Mouse (Mus musculus) neural tube, embryonic 11.5 days (tissue): ENCODE measurements around the gene Sccpdh. TPM values are rescaled to one million over a fixed set of nuclear protein-coding genes. Genes with fewer than 3 reads are reported as not detected.

Experiments used
- ATAC-seq: fragments of 200-750 bp; cut with Nextera tagmentation; 2 replicates; pipeline ENCODE4 v1.8.0; 2017; ENCODE audit warnings: moderate number of reproducible peaks, mild to moderate bottlenecking, moderate TSS enrichment, moderate library complexity; ENCODE audit not compliant: insufficient read depth, low FRiP score, low TSS enrichment
- DNase-seq: peaks from one replicate; pipeline ENCODE4 v3.0.0-alpha.2; 2015; ENCODE audit warnings: low spot score
- H3K27ac ChIP-seq: fragments of 300-500 bp; sonication (generic); 2 replicates; pipeline ENCODE4 v1.5.1; 2014; ENCODE audit warnings: low read depth, mild to moderate bottlenecking, low read length
- H3K27me3 ChIP-seq: fragments of 300-500 bp; sonication (generic); 2 replicates; pipeline ENCODE4 v1.6.1; 2014; ENCODE audit warnings: mild to moderate bottlenecking, low read length, mixed read lengths; ENCODE audit not compliant: control insufficient read depth, insufficient read depth
- H3K36me3 ChIP-seq: fragments of 300-500 bp; sonication (generic); 2 replicates; pipeline ENCODE4 v1.6.1; 2014; ENCODE audit warnings: mild to moderate bottlenecking, low read length, moderate library complexity, mixed read lengths; ENCODE audit not compliant: control insufficient read depth, insufficient read depth
- H3K4me1 ChIP-seq: fragments of 300-500 bp; sonication (generic); 2 replicates; pipeline ENCODE4 v1.6.1; 2014; ENCODE audit warnings: low read length, mixed read lengths; ENCODE audit not compliant: control insufficient read depth, insufficient read depth
- H3K4me2 ChIP-seq: fragments of 300-500 bp; sonication (generic); 2 replicates; pipeline ENCODE4 v1.6.1; 2014; ENCODE audit warnings: low read depth, mild to moderate bottlenecking, moderate library complexity
- H3K4me3 ChIP-seq: fragments of 300-500 bp; sonication (generic); 2 replicates; pipeline ENCODE4 v1.5.1; 2014; ENCODE audit warnings: low read depth, low read length
- H3K9ac ChIP-seq: fragments of 300-500 bp; sonication (generic); 2 replicates; pipeline ENCODE4 v1.6.1; 2014; ENCODE audit warnings: mild to moderate bottlenecking, low read length
- H3K9me3 ChIP-seq: fragments of 300-500 bp; sonication (generic); 2 replicates; pipeline ENCODE4 v1.6.1; 2016; ENCODE audit warnings: low read length; ENCODE audit not compliant: control insufficient read depth
- WGBS: fragments of 180-500 bp; shearing (Covaris S2); extraction: QIAGEN DNeasy Blood & Tissue Kit; methylation state at CpG from one replicate; pipeline ENCODE4 v1.1.7; 2014; 5-methylcytosine and 5-hydroxymethylcytosine counted together
- polyA plus RNA-seq: library from polyadenylated mRNA; unstranded; fragments of >200 nt; fragmentation: Nextera tagmentation; extraction: Ambion mirVana; gene quantifications from 2 replicates; pipeline ENCODE4 v1.2.1, GENCODE M21; 2014

Gene Sccpdh
- 113 and 114 TPM in 2 replicates for polyA plus RNA-seq

DNA sequence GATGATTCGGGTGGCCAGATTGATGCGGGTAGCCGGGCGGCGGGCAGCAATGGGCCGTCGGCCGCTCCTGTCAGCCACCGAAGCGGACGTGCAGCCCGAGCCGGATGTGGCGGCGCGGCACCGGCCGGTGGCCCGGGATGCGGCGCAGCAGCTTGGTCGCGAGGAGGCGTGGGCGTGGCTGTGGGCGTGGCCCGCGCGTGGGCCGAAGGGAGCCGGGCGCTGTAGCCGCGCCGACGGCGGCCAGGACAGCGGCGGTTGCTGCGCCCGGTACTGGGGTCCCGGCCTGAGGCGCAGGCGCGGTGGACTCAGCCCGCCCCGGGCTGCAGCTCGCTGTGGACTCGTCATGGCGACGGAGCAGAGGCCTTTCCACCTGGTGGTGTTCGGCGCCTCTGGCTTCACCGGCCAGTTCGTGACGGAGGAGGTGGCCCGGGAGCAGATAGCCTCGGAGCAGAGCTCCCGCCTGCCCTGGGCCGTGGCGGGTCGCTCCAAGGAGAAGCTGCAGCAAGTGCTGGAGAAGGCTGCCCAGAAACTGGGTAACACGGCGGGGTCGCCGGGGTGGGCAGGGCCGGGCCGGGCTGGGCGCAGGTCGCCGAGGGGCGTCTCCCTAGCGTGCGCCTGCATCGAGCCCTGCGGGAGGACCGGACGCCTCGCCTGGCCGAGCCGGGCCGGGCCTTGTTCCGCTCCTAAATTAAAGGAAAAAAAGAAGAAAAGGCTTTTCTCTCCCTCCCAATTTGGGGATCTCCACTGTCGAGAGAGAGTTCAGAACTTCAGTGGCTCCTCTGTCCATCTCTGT is at the start of gene Sccpdh:
Sccpdh (plus strand) TSS at position 198 of the 793 bp plus-strand sequence.
- Histone ChIP-seq H3K9me3 (no peaks in the 10 kb centered on the region), H3K27ac (peak within 1 kb of the TSS; percentile 87), H3K27me3 (no peaks in the 10 kb centered on the region), H3K9ac (peak within 1 kb of the TSS; percentile 94), H3K36me3 (no peaks in the 10 kb centered on the region), H3K4me2 (peak within 1 kb of the TSS; percentile 66), H3K4me3 (peak within 1 kb of the TSS; percentile 92), H3K4me1 (peaks cover 12% of the 10 kb centered on the region; the same call in 1 of the 2 replicates)
- WGBS: under 1% methylated on average over 84 of the region's 84 CpGs
- peak; percentile 91 for DNase-seq
- peak; percentile 95 for ATAC-seq

DNA sequence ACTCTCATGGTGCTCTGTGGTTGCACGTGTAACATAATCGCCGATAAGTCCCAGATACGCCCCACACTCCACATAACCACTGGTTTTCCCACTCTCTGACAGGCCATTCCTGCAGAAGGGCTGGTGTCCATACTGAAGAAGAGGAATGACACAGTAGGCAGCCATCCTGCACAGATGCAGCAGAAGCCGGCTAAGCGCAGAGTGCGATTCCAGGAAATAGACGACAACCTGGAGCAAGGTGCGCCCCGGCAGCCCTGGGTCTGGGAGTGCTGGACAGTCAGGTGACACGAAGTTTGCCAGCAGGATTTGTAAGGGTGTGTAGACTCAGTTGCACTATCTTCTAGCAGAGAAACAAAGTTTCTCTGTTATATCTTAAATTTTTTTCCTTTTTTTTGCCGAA is 45.3 kb upstream of the Sccpdh start:
- 89% methylated on average over 12 of the region's 12 CpGs for WGBS

DNA sequence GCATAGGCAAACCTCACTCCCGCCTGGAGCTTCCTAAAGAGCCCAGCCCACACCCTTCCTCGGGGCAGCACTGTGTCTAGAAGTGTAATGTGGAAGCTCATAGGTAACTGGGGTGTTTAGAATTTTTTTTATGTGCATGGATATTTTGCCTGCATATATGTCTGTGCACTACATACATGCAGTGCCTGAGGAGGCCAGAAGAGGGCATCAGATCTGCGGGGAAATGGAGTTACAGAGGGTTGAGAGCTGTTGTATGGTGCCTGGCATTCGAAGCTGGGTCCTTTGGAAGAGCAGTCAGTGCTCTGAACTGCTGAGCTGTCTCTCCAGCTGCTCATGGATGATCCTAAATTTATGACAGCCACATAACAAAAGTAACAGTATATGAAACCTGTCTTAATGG is 44.4 kb upstream of the Sccpdh start:
- DNase-seq: peak; percentile 27
- Histone ChIP-seq H3K27ac (no peak overlapping the region), H3K27me3 (no peaks in the 10 kb centered on the region), H3K36me3 (no peaks in the 10 kb centered on the region), H3K4me2 (no peak overlapping the region), H3K9me3 (no peaks in the 10 kb centered on the region), H3K4me1 (no peaks in the 10 kb centered on the region), H3K9ac (no peak overlapping the region), H3K4me3 (no peak overlapping the region)
- no peak for ATAC-seq
- 64% methylated on average over 4 of the region's 4 CpGs for WGBS

More for the DNA sequence above, 45.3 kb upstream of the Sccpdh start:
- H3K4me3 ChIP-seq: no peak overlapping the region
- no peaks in the 10 kb centered on the region for H3K36me3 ChIP-seq
- H3K9ac ChIP-seq: no peak overlapping the region
- H3K4me2 ChIP-seq: no peak overlapping the region
- H3K27me3 ChIP-seq: no peaks in the 10 kb centered on the region
- no peak overlapping the region for H3K27ac ChIP-seq
- ATAC-seq (no peak), DNase-seq (no peak)
- no peaks in the 10 kb centered on the region for H3K9me3 ChIP-seq
- no peaks in the 10 kb centered on the region for H3K4me1 ChIP-seq

DNA sequence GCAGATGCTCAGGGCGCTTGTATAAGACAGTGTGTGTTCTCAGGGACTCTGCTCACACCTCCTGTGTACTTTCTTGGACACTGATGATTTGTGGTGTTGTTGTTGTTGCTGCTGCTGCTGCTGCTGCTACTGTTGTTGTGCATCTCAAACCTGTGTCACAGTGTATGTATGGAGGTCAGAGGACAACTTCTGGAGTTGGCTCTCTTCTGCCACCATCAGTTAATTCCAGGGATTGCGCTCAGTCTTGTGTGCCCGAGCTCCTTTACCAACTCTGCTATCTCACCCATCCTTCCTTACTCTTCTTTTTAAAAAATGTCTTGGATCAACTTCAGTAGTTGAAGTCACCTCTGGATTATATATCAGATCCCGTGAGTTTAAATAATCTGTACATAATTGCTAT is 43.7 kb upstream of the Sccpdh start:
- Histone ChIP-seq H3K4me3 (no peak overlapping the region), H3K9me3 (no peaks in the 10 kb centered on the region), H3K4me2 (no peak overlapping the region), H3K9ac (no peak overlapping the region), H3K27ac (no peak overlapping the region), H3K36me3 (no peaks in the 10 kb centered on the region), H3K4me1 (no peaks in the 10 kb centered on the region), H3K27me3 (no peaks in the 10 kb centered on the region)
- ATAC-seq: no peak
- 71% methylated on average over 4 of the region's 4 CpGs for WGBS
- peak; percentile 64 for DNase-seq

DNA sequence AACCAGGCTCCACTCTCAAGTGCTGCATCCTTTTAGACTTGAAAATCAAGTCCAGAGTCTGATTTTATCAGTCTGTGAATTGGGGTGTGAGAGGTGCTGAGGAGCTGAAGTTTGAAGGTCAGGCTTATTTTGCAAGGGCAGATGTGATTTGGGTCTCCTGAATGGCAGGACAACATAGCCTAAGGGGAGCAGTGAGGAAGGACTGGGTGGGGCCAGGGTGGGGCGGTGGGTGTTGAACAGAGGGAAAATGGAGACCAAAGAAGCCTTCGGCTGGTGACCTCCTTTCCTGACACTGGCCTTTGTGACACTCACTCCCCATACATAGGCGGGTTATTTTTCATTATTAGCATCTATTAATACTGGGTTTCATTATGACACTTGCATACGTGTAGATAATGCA is 40.2 kb upstream of the Sccpdh start:
- WGBS: 95% methylated on average over 4 of the region's 4 CpGs
- no peak overlapping the region for H3K27ac ChIP-seq
- no peak overlapping the region for H3K4me2 ChIP-seq
- H3K4me1 ChIP-seq: no peaks in the 10 kb centered on the region
- no peaks in the 10 kb centered on the region for H3K36me3 ChIP-seq
- H3K4me3 ChIP-seq: no peak overlapping the region
- H3K9ac ChIP-seq: no peak overlapping the region
- no peak for DNase-seq
- H3K9me3 ChIP-seq: no peaks in the 10 kb centered on the region
- no peak for ATAC-seq
- H3K27me3 ChIP-seq: no peaks in the 10 kb centered on the region

DNA sequence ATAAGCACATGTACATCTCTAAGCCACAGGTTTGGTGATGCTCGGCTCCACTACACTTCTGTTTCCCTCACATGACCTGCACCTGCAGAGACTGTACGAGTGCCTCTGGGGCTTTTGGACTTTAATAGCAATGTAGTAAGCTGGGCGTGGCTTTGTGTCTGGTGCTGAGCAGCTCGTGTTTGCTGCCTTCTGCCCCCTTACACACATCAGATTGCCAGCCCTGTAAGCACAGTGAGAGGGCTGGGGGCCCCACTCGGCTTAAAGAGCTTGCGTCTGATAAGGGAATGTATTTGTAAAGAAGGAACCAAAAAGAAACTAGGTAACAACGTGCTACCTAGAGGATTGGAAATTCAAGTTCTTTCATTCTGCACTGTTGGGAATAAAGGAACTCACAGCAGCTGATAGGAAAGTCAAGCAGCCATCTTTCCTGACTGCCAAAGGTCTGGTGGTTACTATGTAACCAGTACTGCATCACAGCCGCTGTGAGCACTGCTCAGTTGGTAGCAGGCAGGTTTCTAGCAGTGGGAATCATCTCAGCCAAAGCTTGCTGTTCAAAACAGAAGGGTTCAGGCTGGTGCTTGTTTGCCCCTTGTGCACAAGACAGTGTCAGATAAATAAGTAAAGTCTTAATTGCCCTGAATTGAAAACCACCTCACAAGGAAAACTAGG is 39.4 kb upstream of the Sccpdh start:
- H3K36me3 ChIP-seq: no peaks in the 10 kb centered on the region
- no peak overlapping the region for H3K4me3 ChIP-seq
- 70% methylated on average over 8 of the region's 8 CpGs for WGBS
- DNase-seq: no peak
- no peak overlapping the region for H3K27ac ChIP-seq
- no peak overlapping the region for H3K4me2 ChIP-seq
- no peak overlapping the region for H3K9ac ChIP-seq
- no peak for ATAC-seq
- no peaks in the 10 kb centered on the region for H3K4me1 ChIP-seq
- H3K9me3 ChIP-seq: no peaks in the 10 kb centered on the region
- H3K27me3 ChIP-seq: no peaks in the 10 kb centered on the region

DNA sequence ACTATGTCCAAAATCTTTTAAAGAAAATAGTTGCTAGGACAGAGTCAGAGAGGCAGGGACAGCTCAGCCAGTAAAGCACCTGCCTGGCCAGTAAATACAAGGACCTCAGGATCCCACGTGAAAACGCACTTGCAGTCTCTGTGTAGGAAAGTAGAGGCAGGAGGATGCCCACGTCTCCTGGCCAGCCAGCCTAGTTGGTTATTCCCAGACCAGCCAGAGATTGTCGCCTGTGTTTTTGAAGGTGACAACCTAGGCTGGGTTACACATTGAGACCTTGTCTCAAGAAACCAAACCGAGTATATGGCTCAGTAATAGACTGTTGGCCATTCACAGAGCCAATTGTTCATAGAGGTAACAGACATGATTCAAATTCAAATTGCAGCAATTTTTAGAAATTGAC is 38.7 kb upstream of the Sccpdh start:
- no peaks in the 10 kb centered on the region for H3K4me1 ChIP-seq
- H3K27me3 ChIP-seq: no peaks in the 10 kb centered on the region
- no peak overlapping the region for H3K4me2 ChIP-seq
- WGBS: 84% methylated on average over 5 of the region's 5 CpGs
- H3K9ac ChIP-seq: no peak overlapping the region
- H3K4me3 ChIP-seq: no peak overlapping the region
- DNase-seq: no peak
- no peak overlapping the region for H3K27ac ChIP-seq
- no peak for ATAC-seq
- no peaks in the 10 kb centered on the region for H3K9me3 ChIP-seq
- H3K36me3 ChIP-seq: no peaks in the 10 kb centered on the region

DNA sequence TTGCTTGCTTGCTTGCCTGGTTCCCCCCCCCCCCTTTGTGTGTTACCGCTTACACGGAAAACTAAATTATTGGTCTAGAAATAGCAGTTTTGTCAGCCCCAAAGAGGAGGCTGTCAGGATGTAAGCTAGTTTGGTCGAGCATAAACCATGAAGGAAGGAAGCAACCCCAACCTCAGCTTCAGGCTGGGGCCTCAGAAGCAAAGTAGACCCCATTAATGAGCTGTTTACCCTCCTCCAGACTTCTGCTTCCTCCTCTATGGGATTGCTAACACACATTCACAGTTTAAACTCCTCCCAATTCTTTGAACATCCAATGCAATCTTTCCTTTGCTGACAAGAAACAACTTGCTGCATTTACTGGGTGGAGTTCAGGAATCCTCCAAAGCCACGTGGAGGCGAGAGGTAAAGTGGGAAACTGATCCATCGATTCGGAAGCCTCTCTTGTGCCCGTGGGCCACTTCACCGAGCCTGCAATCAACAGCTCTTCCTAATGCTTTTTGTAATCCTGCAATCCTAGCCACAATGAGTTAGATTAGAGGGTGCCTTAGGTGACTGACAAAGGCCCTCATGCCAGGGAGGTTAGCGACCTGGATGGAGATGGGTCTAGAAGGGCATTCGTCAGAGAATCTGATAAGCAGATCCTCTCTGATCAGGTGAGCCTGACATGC is 35.1 kb upstream of the Sccpdh start:
- DNase-seq (no peak), ATAC-seq (no peak)
- Histone ChIP-seq H3K9me3 (no peaks in the 10 kb centered on the region), H3K4me1 (no peaks in the 10 kb centered on the region), H3K27me3 (no peaks in the 10 kb centered on the region), H3K36me3 (no peaks in the 10 kb centered on the region), H3K9ac (no peak overlapping the region), H3K27ac (no peak overlapping the region), H3K4me2 (no peak overlapping the region), H3K4me3 (no peak overlapping the region)
- WGBS: 81% methylated on average over 11 of the region's 11 CpGs
